Mouse (Mus musculus) left cerebral cortex, adult 8-10 months (tissue): Measurements from ENCODE around the gene Acot4. TPM values are rescaled to one million over a fixed set of nuclear protein-coding genes. Genes with fewer than 3 reads are reported as not detected.
A peak's percentile ranks its signal among the peaks of the same experiment; 100 is the strongest.
"Not testable (repeated sequence)": the region's sequence is repeated elsewhere in the genome, so short reads cannot be mapped to it uniquely, and the experiment has no call there.

Experiments used
- DNase-seq, 2 experiments: peaks; one replicate each; pipeline ENCODE4 v3.0.0; 2022; ENCODE audit warnings: low spot score in 2 of 2
- total RNA-seq, 4 experiments: library from RNA; stranded (reverse); gene quantifications; 2 replicates each; pipeline ENCODE4 v1.2.4; 2022

The Acot4 gene
- total RNA-seq, 4 experiments from 2014 or later, result 2.1 to 2.9 (median 2.3) TPM

GRCm38 (mm10) chr12:84071696-84072095 lies 33.5 kb downstream of the Acot4 start:
- peak in 1 of 2 experiments; percentile 56 for DNase-seq

DNA sequence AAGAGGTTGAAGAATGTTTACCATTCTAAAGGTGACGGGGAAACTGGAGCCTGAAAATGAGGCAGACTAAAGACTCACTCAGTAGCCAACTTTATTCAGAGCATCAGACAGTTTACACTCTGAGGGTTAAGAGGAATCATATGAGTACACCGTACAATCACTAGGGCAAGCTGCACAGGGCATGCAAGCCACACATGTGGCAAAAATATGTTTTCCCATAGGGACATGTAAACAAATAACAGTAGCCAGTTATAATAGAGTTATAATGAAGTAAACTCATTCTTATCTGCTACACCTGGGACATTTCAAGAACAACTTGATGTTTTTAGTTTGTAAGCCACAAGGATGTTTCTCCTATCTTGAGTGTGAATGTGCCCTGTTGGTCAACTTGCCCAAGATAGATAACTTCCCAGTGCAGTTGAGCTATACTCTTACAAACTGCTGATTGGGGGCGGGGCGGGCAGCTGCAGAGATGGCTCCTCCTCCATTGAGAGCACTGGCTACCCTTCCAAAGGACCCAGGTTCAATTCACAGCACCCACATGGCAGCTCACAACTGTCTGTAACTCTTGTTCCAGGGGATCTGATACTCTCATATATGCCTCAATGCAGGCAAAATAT lies 39.3 kb downstream of the Acot4 start:
- DNase-seq, result no peak

- no peak for DNase-seq
Measured at GRCm38 (mm10) chr12:84083842-84084241, 45.7 kb downstream of the Acot4 start.

DNA sequence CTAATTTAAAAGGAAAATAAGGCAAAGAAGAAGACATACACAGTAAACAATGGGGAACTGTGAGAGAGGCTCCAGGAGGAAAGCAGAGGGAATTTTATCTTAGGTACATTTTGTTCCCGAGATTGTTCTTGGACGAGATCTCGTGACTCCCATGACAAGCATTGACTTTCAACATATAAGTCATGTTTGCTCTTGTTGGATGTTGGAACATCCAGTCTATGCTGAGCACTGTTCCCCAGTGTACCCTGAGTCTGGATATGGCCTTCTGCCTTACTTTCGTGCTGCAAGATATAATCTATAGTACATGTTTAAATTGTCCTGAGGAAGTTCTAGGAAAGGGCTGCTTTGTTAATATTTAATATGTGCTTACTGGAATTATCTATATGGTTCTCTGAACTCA lies 46.4 kb downstream of the Acot4 start:
- DNase-seq, result no peak

DNA sequence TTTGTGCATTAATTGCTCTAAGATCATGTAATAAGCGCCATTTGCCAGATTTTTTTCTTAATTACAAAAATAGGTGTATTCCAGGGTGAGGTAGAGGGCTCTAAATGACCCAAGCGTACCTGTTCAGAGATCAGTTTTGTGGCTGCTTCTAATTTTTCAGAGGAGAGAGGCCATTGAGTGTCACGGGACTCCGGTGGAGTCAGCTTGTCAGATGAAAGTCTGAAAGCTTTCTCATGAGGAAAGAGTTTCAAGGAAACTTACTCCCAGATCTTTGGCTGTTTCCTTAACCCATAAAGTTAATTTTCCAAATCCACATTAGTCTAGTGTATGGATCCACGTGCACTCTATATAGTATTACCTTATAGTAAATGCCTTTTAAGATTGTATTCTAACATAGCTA lies 56.5 kb downstream of the Acot4 start:
- DNase-seq, result not testable (repeated sequence)

Other genes with a start within 250 kb of the Acot4 start
- 10 to 100 TPM; 57.3 to 67.8 (median 60.5) TPM for gene Numb, start 116.4 kb upstream of the Acot4 start, total RNA-seq
- 10 to 100 TPM; 15.6 to 19.2 (median 16.2) TPM for gene Riox1, start 87.8 kb upstream of the Acot4 start, total RNA-seq
- gene Heatr4, start 53.5 kb upstream of the Acot4 start, total RNA-seq, result not detected
- 1 to 10 TPM; 8.1 to 9.4 (median 8.8) TPM for gene Acot2, start 50.5 kb upstream of the Acot4 start, total RNA-seq
- gene Acot1, start 28.9 kb upstream of the Acot4 start, total RNA-seq, result 10 to 100 TPM; 13.7 to 20.6 (median 17.5) TPM
- 1 to 10 TPM in 1 of 4 experiments, not detected in 3; 1.3 TPM for gene Gm49366, start 556 bp downstream of the Acot4 start, total RNA-seq
- gene Acot3, start 13.8 kb downstream of the Acot4 start, total RNA-seq, result 1 to 10 TPM; 2.0 to 3.2 (median 2.5) TPM
- gene Acot5, start 30.9 kb downstream of the Acot4 start, total RNA-seq, result 1 to 10 TPM; 2.4 to 3.7 (median 3.5) TPM
- 1 to 10 TPM; 4.1 to 4.9 (median 4.1) TPM for gene Acot6, start 62.3 kb downstream of the Acot4 start, total RNA-seq
- gene Dnal1, start 76.0 kb downstream of the Acot4 start, total RNA-seq, result 10 to 100 TPM; 72.6 to 93.3 (median 83.6) TPM
- 1 to 10 TPM; 5.1 to 6.3 (median 5.8) TPM for gene Pnma1, start 110.1 kb downstream of the Acot4 start, total RNA-seq
- 10 to 100 TPM; 17.8 to 23.3 (median 20.3) TPM for gene Elmsan1, start 180.5 kb downstream of the Acot4 start, total RNA-seq
- 10 to 100 TPM; 37.4 to 42.8 (median 42.2) TPM for gene Ptgr2, start 246.9 kb downstream of the Acot4 start, total RNA-seq